Mouse (Mus musculus) embryo, embryonic 10 days (tissue): ENCODE measurements around the gene Il27ra.
A peak's percentile ranks its signal among the peaks of the same experiment; 100 is the strongest.

Source experiments
- DNase-seq: peaks from one replicate; pipeline ENCODE4 v3.0.0-alpha.2; 2015; ENCODE audit warnings: low spot score

Gene Il27ra

DNA sequence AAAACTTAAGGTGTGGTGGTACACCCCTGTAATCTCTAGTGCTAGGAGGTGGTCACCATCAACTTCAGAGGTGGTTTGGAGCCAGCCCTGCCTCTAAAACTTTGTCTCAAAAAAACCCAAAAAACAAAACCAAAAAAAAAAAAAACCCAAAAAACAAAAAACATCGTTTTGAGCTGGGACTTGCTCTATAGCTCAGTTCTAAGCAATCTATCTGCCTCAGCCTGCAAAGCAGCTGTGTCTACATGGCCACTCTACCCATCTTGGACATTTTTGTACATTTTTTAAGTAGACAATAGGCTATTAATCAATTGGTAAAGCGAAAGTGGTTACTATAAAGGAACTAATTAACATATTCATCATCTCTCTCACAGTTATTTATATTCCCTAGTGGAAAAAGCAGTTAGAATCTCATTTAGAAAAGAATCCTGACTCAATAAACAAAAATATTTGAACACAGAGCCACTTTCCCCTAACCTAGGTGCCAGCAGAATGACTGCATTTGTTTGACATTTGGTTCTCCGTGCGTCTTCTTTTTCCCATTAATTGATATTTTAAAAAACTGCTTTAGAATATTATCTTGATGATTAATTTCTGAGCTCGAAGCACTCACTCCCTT lies 23.2 kb upstream of the Il27ra start:
- DNase-seq, result no peak

DNA sequence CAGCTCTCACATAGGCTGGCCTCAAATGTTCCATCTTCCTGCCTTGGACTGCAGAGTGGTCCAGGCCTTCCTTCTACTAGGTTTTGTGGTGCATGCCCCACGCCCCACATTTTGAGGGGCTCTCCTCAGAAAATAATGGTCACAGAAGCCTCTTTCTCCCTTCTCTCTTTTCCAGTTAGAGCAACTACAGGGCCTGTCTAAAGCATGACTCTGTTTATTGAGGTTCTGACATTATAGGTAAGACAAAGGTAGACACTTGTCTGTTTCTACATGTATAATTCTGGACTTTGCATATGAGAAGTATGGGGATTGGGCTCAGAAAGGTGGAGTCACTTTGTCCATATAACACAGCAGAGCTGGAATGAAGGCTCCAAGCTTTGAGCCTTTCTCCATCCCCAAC lies 22.6 kb upstream of the Il27ra start, which contains the start of gene Gm10643:
Gene Gm10643, minus strand, starts transcription at position 101 of the 400 bp plus-strand sequence.
- no peak for DNase-seq

DNA sequence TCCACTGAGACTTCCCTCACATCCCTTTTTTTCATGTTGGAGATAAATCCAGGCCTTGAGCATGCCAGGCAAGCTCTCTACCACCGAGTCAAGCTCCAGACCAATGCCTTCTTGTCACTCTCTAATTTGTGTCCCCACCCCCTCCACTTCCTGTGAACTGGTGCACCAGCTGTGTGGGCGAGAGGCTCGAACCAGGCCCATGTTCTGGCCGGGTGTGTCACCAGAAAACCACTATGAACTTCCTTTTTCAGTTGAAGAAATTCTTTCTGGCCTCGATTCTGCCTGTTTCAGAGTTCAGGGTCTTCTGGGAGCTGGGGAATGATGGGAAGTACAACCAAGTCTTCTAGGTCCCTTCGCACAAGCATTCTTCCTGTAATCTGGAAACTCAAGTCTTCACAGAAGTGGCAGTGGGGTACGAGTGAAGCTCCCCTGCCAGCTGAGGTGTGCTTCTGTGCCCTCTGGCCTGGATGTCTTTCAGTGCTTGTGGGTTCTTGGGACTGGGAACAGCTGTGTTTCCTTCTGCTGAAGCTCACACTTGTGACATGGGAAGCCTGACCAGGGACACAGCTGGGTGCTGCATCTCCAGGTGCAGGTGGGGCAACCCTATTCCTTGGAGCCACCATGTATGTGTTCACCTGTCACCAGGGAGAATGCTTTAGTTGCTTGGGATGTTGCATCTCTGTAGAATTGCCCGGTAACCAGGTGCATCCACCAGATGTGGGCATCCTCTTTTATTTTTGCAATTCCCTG lies 21.6 kb upstream of the Il27ra start:
- DNase-seq, result no peak

GRCm38 (mm10) chr8:84060245-84060644 lies 17.9 kb upstream of the Il27ra start:
- DNase-seq, result no peak

DNA sequence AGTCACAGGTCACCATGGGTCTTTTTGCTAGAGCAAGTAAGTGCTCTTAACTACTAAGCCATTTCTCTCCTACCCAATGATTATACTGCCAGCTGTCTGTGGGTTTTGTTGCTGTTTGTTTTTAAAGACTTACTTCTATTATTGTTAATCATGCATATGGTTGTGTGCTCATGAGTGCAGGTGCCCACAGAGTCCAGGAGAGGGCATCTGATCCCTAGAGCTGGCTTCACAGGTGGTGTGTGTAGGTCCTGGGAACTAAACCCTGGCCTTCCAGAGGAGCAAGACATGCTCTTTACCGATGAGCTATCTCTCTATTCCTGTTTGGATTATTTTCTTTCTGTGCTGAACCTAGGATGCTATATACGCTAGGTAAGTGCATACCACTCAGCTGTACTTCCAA lies 16.8 kb upstream of the Il27ra start:
- DNase-seq, result no peak

- DNase-seq, result no peak
These were observed 15.4 kb upstream of the Il27ra start for GRCm38 (mm10) chr8:84057827-84058226.

- DNase-seq, result no peak
These were observed 10.8 kb upstream of the Il27ra start for GRCm38 (mm10) chr8:84053229-84053628.

DNA sequence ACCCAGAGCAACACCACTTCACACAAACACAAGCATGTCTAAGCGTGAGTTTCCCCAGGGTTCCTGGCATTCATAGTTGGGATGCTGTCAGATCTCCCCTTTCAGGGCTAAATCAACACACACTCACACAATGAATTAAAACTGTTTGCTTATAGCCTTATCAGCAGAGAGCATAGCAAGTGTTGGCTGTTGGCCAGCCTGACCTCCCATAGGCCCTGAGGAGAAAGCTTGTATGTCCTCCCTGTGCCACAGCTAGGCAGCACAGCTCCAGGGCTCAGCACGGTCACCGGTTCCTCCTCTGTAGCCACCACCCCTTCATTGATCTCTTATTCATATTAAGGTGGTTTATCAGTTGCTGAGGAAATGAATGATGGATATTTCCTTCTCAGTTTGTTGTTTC lies 10.4 kb upstream of the Il27ra start:
- DNase-seq, result no peak

DNA sequence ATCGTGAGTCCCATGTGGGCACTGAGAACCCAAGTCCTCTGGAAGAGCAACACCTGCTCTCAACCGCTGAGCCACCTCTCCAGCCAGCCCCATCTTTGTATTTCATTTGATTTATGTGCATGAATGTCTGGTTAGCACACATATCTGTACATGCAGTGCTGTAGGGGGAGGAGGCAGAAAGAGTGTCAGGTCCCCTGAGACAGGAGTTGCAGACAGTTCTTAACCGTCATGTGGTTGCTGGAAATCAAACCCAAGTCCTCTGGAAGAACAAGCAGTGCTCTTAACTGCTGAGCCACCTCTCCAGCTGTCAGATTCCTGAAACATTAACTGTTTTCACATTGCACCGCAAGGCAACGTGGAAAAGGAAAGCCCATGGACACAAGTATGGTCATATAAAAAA lies 5.8 kb upstream of the Il27ra start:
- no peak for DNase-seq

DNA sequence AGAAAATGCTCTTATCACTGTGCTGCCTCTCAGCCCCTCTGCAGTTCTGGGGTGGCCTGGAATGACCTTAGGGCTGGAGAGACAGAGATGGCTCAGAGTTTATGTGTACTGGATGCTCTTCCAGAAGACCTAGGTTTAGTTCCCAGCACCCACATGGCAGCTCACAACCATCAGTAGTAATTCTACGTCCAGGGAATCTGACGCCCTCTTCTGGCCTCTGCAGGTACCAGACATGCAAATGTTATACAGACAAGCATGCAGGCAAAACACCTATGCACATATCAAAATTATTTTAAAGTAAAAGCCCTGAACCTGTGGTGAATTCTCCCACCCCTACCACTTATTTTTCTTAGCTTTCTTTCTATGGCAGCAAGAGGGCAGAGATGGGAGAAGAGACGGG lies 4.1 kb upstream of the Il27ra start:
- DNase-seq, result no peak

- DNase-seq, result no peak
These were observed 2.5 kb upstream of the Il27ra start, which contains the start of gene Rln3 for GRCm38 (mm10) chr8:84044900-84045299. Gene Rln3 (minus strand): TSS chr8:84045000.

DNA sequence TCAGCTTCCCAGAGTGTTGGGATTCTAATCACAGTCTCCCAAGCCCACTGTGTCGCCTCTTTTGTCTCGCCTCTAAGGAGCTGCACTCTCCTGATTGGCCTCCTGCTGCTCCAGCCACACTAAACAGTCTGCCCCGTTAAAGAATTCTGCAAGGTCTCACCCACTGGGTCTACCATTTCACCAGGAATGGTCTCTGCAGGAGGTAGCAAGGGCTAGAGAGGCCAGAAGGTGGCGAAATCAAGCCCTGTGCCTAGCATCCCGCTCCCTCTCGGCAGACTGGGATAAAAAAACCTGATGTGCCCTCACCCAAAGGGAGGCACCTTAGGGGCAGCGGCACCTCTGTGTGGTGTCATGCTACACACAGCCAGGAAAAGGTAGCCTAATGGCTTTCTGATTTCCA lies 1.7 kb upstream of the Il27ra start:
- peak; percentile 18 for DNase-seq

DNA sequence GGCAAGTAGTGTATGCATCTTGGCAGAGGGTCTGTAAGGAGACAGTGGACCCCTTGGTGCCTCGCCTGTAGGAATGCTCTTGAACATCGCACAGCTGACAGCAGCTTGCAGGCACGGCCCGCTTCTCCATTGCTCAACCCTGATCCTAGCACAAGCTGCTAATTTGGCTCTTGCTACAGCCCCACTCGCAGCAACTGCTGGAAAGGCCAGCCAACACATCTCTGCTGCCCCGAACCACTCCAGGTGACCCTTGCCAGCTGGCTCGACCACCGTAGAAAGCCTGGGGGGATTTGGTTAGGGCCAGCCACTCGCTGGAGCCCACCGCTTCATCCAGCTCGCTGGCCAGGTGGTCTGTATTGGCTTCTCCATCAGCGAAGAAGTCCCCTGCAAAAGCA lies 556 bp upstream of the Il27ra start:
- DNase-seq, result no peak

DNA sequence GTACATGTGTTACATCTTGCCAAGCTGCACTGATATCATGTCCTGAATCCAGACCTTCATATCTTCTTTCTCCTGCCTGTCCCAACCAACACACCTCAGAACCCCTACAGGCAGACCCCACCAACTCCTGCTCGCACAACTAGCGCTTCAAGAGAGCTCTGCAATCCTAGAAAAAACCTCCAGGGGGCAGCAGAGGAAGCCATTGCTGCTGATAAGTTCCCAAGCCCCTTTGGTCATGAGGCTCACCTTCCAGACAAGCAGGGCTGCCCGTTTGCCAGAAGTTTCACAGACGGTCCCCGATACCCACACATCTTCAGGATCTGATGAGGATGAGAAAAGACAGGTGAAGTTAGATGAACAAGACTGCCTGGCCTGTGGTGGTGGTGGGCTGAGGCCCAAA lies 3.3 kb downstream of the Il27ra start:
- DNase-seq, result peak; percentile 76

DNA sequence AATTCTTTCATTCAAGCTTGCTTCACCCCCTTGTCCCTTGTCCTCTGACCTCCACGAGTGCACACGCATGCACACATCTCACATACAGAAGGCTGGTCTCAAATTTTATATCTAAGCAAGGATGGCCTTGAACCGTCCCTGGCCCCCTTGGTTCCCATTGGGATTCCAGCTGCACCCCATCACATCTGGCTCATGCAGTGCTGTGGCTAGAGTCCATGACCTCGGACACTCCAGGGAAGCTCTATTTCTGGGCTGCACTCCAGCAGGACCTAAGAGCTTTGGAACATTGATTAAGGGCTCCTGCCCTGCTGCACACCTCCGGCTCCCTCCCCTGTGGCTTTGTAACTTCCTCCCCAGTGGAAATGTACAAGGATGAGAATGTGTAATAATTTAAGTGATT lies 4.4 kb downstream of the Il27ra start:
- DNase-seq, result no peak

- DNase-seq, result no peak
These were observed 9.6 kb downstream of the Il27ra start for GRCm38 (mm10) chr8:84032777-84033176.

DNA sequence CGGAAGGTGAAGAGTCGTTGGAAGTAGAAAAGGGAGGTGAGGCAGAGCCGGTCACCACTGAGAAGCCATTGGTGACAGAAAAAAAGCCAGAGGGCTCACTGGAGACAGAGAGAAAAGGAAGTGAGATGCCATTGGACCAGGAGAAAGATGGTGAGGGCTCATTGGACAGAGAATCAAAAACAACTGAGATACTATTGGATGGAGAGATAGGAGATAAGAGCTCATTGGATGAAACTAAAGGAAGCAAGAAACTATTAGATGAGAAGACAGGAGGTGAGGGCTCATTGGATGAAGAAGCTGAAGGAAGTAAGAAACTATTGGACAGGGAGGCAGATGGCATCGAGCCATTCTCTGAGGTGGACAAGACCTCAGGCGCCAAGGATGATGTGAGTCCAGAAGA lies 13.1 kb downstream of the Il27ra start:
- DNase-seq, result no peak

- peak; percentile 65 for DNase-seq
These were observed 14.9 kb downstream of the Il27ra start for GRCm38 (mm10) chr8:84027449-84027848.

DNA sequence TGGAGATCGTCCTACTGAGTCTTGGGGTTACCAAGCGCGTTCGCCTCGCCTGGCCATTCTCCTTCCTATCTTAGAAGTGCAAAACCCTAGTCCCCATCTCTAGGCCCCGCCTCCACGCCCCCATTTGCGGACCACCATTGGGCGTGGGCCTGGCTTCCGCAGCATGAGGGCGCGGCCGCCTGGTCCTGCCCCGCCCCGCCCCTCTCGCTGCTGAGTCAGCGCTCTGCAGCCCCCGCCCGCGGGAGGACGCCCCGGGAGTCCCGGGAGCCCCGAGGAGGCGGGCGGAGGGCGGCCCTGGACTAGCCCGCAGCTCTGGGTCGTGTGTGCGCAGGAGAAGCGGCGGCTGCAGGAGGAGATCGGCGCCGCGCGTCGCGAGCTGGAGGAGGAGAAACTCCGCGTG lies 16.5 kb downstream of the Il27ra start:
- peak; percentile 84 for DNase-seq

- DNase-seq, result peak; percentile 90
These were observed 18.2 kb downstream of the Il27ra start for GRCm38 (mm10) chr8:84024171-84024570.

GRCm38 (mm10) chr8:84023631-84024030 lies 18.8 kb downstream of the Il27ra start:
- DNase-seq, result no peak

GRCm38 (mm10) chr8:84023085-84023484 lies 19.3 kb downstream of the Il27ra start:
- no peak for DNase-seq

DNA sequence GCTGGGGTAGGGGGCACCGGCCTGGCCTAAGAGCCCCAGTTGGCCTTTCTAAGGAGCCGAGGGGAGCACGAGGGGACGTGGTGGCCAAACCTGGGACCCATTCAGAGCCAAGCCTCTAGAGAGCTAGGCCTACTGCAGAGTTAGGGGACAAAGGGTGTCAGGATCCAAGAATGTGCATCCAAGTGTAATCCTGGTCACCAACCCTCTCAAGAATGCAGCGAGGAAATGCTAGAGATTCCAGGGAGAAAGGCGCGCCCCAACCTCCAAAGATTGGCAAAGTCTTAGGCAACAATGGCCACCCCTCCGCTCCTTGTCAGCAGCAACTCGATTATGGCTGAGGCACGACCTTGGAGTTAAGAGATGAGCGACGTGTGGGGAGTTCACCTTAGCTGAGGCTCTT lies 20.8 kb downstream of the Il27ra start:
- DNase-seq, result no peak

DNA sequence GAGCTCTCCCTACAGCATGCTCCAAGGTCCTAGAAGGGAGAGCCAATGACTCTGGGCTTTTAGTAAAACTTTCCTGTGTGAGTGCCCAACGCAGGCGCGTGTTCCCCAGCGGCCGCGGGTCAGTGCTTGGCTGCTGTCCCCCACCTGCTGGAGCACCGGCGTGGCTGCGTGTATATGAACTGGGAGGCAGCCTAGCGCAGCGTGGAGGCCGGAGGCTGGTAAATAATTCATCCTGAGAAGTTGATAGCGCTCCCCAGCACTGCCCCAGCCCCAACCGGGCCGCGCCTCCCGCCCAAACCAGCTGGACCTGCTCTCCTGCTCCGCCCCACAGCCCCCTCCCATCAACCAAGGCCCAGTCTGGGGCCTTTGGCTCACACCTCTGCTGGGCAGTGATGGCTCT lies 21.3 kb downstream of the Il27ra start, which contains the start of gene Palm3:
Gene Palm3, plus strand, starts transcription at position 376 of the 400 bp plus-strand sequence.
- DNase-seq, result peak; percentile 41
